25 mouse cellular contexts compared by ENCODE assay signal in the genomic region with DNA sequence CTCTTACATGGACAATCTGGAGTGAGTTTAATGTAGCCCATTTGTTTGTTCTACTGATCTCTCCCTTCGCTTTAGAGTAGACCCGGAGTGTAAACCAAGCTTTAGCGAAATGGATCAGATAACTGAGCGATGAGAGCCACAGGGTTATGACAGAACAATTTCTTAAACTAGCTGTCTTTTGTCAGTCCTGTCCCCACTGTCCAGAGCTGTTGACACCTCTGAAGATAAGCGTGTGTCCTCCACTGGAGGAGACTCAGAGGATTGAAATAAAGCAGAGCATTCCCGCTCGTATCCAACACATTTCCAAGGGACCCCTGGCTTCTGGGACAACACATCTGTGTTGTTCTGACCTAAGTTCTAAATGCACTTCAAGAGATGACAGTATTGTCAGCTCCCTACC.
DNase-seq lines count a peak whose midpoint lies in the region; ATAC-seq lines count a peak whose summit lies in the region.
"Had no signal": no experiment of that assay in that cellular context is flagged by ENCODE, and none has a peak within 500 bp of the region (broad histone marks: within the 10 kb centered on the region; RNA-seq: fewer than 3 reads in every experiment).

No protein-coding gene starts in this region.

- H3K4me1 ChIP-seq in limb, embryonic 12.5 days (replicated peaks), result peaks cover 34% of the 10 kb centered on the region
- H3K4me1 ChIP-seq in limb, embryonic 10.5 days, result peaks cover 28% of the 10 kb centered on the region
- peaks cover 8 to 22% of the 10 kb centered on the region in 2 experiments for H3K4me1 ChIP-seq in heart, embryonic 14.5 days (ENCODE audit: control insufficient read depth in 2 of 2, insufficient read depth in 2 of 2, low read length in 2 of 2)
- H3K4me1 ChIP-seq in limb, embryonic 13.5 days, result peaks cover 34% of the 10 kb centered on the region
- no peaks in the 10 kb centered on the region for H3K4me1 ChIP-seq in forebrain, embryonic 15.5 days
- H3K4me1 ChIP-seq: hindbrain, embryonic 10.5 days; intestine, embryonic 15.5 days; megakaryocyte, embryonic 14.5 days; midbrain, embryonic 13.5 days had no signal

- ATAC-seq in limb, embryonic 12.5 days (ENCODE audit: insufficient number of reproducible peaks, insufficient read depth, low FRiP score, low TSS enrichment, low read depth), result no peak
- ATAC-seq in heart, embryonic 14.5 days (ENCODE audit: insufficient number of reproducible peaks, insufficient read depth, low FRiP score, low read depth), result peak; percentile 52; the same call in 1 of the 2 replicates
- no peak for ATAC-seq in limb, embryonic 13.5 days (ENCODE audit: low FRiP score, low read depth)
- ATAC-seq in forebrain, embryonic 15.5 days (replicated peaks), result no peak
- ATAC-seq: forebrain, embryonic 14.5 days; hindbrain, embryonic 16.5 days; intestine, embryonic 15.5 days; midbrain, embryonic 13.5 days; Patski had no signal

- DNase-seq in limb, embryonic 10.5 days (ENCODE audit: low spot score), result no peak
- peak; percentile 24 for DNase-seq in heart, adult 9 months (ENCODE audit: low spot score in 2 of 2)
- DNase-seq in layer of hippocampus, postnatal 14 days (ENCODE audit: low spot score in 2 of 2), result no peak
- DNase-seq: adrenal gland, postnatal 36 days; B cell, adult 2 months; cerebellum, adult 9-11 months; liver, embryonic 13.5 days; lung, embryonic 14.5 days; lung, postnatal 36 days; right cerebral cortex, postnatal 14 days had no signal

- H3K4me3 ChIP-seq in limb, embryonic 12.5 days (replicated peaks), result no peak overlapping the region
- H3K4me3 ChIP-seq in limb, embryonic 10.5 days, result no peak overlapping the region
- no peak overlapping the region for H3K4me3 ChIP-seq in heart, embryonic 14.5 days (ENCODE audit: control insufficient read depth in 1 of 2, insufficient read depth in 1 of 2, low read depth in 1 of 2, low read length in 2 of 2)
- no peak overlapping the region for H3K4me3 ChIP-seq in limb, embryonic 13.5 days
- no peak overlapping the region for H3K4me3 ChIP-seq in forebrain, embryonic 15.5 days
- H3K4me3 ChIP-seq: embryonic facial prominence, embryonic 15.5 days; hindbrain, embryonic 10.5 days; intestine, embryonic 15.5 days; liver, embryonic 13.5 days; megakaryocyte, embryonic 14.5 days; midbrain, embryonic 13.5 days had no signal

- WGBS in limb, embryonic 12.5 days, result 83% methylated on average over 7 of the region's 7 CpGs
- WGBS in limb, embryonic 10.5 days, result 92% methylated on average over 7 of the region's 7 CpGs
- 8% methylated on average over 7 of the region's 7 CpGs for WGBS in heart, embryonic 14.5 days
- WGBS in limb, embryonic 13.5 days, result 85% methylated on average over 7 of the region's 7 CpGs
- 93% methylated on average over 7 of the region's 7 CpGs for WGBS in forebrain, embryonic 15.5 days

- 0 out of 2 replicates have a peak overlapping the region, but pooled peaks have one; percentile 14 for H3K27ac ChIP-seq in limb, embryonic 12.5 days
- H3K27ac ChIP-seq in limb, embryonic 10.5 days, result no peak overlapping the region
- H3K27ac ChIP-seq in heart, embryonic 14.5 days (replicated peaks in 1 of 2; ENCODE audit: control insufficient read depth in 1 of 2, insufficient read depth in 1 of 2, low read depth in 2 of 2, low read length in 2 of 2), result peak overlapping the region; percentile 14 to 64; a peak in 3 of 4 replicates
- H3K27ac ChIP-seq in limb, embryonic 13.5 days, result 0 out of 2 replicates have a peak overlapping the region, but pooled peaks have one; percentile 0
- no peak overlapping the region for H3K27ac ChIP-seq in forebrain, embryonic 15.5 days (replicated peaks)
- H3K27ac ChIP-seq: embryonic facial prominence, embryonic 15.5 days; hindbrain, embryonic 10.5 days; intestine, embryonic 15.5 days; liver, embryonic 13.5 days; midbrain, embryonic 13.5 days; stomach, postnatal 0 days had no signal

- no peaks in the 10 kb centered on the region for H3K27me3 ChIP-seq in limb, embryonic 12.5 days
- H3K27me3 ChIP-seq in limb, embryonic 10.5 days (ENCODE audit: low read depth, poor library complexity, severe bottlenecking), result no peaks in the 10 kb centered on the region
- H3K27me3 ChIP-seq in heart, embryonic 14.5 days (ENCODE audit: control insufficient read depth, insufficient read depth, low read length), result no peaks in the 10 kb centered on the region
- H3K27me3 ChIP-seq in limb, embryonic 13.5 days, result no peaks in the 10 kb centered on the region
- no peaks in the 10 kb centered on the region for H3K27me3 ChIP-seq in forebrain, embryonic 15.5 days
- H3K27me3 ChIP-seq: CH12.LX; embryonic facial prominence, embryonic 15.5 days; intestine, embryonic 15.5 days; liver, embryonic 13.5 days; midbrain, embryonic 13.5 days; Patski had no signal

- H3K9ac ChIP-seq in limb, embryonic 12.5 days (replicated peaks), result no peak overlapping the region
- H3K9ac ChIP-seq in heart, embryonic 14.5 days (ENCODE audit: low read length), result no peak overlapping the region
- no peak overlapping the region for H3K9ac ChIP-seq in limb, embryonic 13.5 days
- H3K9ac ChIP-seq in forebrain, embryonic 15.5 days (replicated peaks), result no peak overlapping the region
- H3K9ac ChIP-seq: embryonic facial prominence, embryonic 15.5 days; intestine, embryonic 15.5 days; liver, embryonic 13.5 days; lung, embryonic 14.5 days; midbrain, embryonic 13.5 days had no signal

- H3K9me3 ChIP-seq in limb, embryonic 12.5 days, result no peaks in the 10 kb centered on the region
- no peaks in the 10 kb centered on the region for H3K9me3 ChIP-seq in limb, embryonic 10.5 days (replicated peaks)
- no peaks in the 10 kb centered on the region for H3K9me3 ChIP-seq in heart, embryonic 14.5 days (ENCODE audit: control insufficient read depth, low read length)
- H3K9me3 ChIP-seq in limb, embryonic 13.5 days, result no peaks in the 10 kb centered on the region
- no peaks in the 10 kb centered on the region for H3K9me3 ChIP-seq in forebrain, embryonic 15.5 days
- H3K9me3 ChIP-seq: embryonic facial prominence, embryonic 15.5 days; G1E; hindbrain, embryonic 10.5 days; intestine, embryonic 15.5 days; liver, embryonic 13.5 days; midbrain, embryonic 13.5 days had no signal

- no peak overlapping the region for H3K4me2 ChIP-seq in limb, embryonic 12.5 days
- H3K4me2 ChIP-seq in heart, embryonic 14.5 days (ENCODE audit: low read length), result peak overlapping the region; percentile 50
- no peak overlapping the region for H3K4me2 ChIP-seq in limb, embryonic 13.5 days (replicated peaks)
- H3K4me2 ChIP-seq in forebrain, embryonic 15.5 days (replicated peaks), result no peak overlapping the region
- H3K4me2 ChIP-seq: embryonic facial prominence, embryonic 15.5 days; intestine, embryonic 15.5 days; liver, embryonic 13.5 days; lung, embryonic 14.5 days; midbrain, embryonic 13.5 days had no signal

- no peaks in the 10 kb centered on the region for H3K36me3 ChIP-seq in limb, embryonic 12.5 days
- H3K36me3 ChIP-seq in limb, embryonic 10.5 days, result no peaks in the 10 kb centered on the region
- H3K36me3 ChIP-seq in heart, embryonic 14.5 days (ENCODE audit: control insufficient read depth, insufficient read depth, low read length), result no peaks in the 10 kb centered on the region
- H3K36me3 ChIP-seq in limb, embryonic 13.5 days, result no peaks in the 10 kb centered on the region
- H3K36me3 ChIP-seq in forebrain, embryonic 15.5 days, result no peaks in the 10 kb centered on the region
- H3K36me3 ChIP-seq: embryonic facial prominence, embryonic 15.5 days; G1E; hindbrain, embryonic 10.5 days; intestine, embryonic 15.5 days; liver, embryonic 13.5 days; midbrain, embryonic 13.5 days had no signal

Comparison
In these comparisons a context has a peak if more than half of its experiments do, and no peak if none do; other contexts are left out.
1. H3K27ac ChIP-seq: peak in limb, embryonic 12.5 days (single experiment), heart, embryonic 14.5 days (2 of 2) and limb, embryonic 13.5 days (single experiment); none in limb, embryonic 10.5 days (single experiment) and forebrain, embryonic 15.5 days (single experiment).
2. DNase-seq: peak in heart, adult 9 months (2 of 2); none in limb, embryonic 10.5 days (single experiment) and layer of hippocampus, postnatal 14 days (0 of 2).